Mouse (Mus musculus) embryo, embryonic 11.5 days (tissue): ENCODE measurements around the gene Ccdc40.

Experiments
- DNase-seq: peaks from one replicate; pipeline ENCODE4 v3.0.0-alpha.2; 2012; ENCODE audit warnings: low read depth, low spot score

Ccdc40 gene

GRCm38 (mm10) chr11:119207986-119208385 is 20.4 kb upstream of the Ccdc40 start:
- DNase-seq = no peak

GRCm38 (mm10) chr11:119208870-119209370 is 19.5 kb upstream of the Ccdc40 start:
- DNase-seq = no peak

GRCm38 (mm10) chr11:119209371-119210025 is 18.9 kb upstream of the Ccdc40 start:
- DNase-seq = no peak

- DNase-seq = no peak
Measured at GRCm38 (mm10) chr11:119210321-119211100, 17.9 kb upstream of the Ccdc40 start.

- DNase-seq = no peak
Measured at GRCm38 (mm10) chr11:119211604-119212309, 16.6 kb upstream of the Ccdc40 start.

GRCm38 (mm10) chr11:119213166-119213885 is 15.0 kb upstream of the Ccdc40 start:
- no peak for DNase-seq

- peak; percentile 55 for DNase-seq
Measured at GRCm38 (mm10) chr11:119215038-119215904, 13.1 kb upstream of the Ccdc40 start.

- no peak for DNase-seq
Measured at GRCm38 (mm10) chr11:119215905-119216507, 12.4 kb upstream of the Ccdc40 start.

GRCm38 (mm10) chr11:119217861-119218260 is 10.5 kb upstream of the Ccdc40 start:
- no peak for DNase-seq

GRCm38 (mm10) chr11:119219816-119220465 is 8.4 kb upstream of the Ccdc40 start:
- DNase-seq = no peak

- DNase-seq = no peak
Measured at GRCm38 (mm10) chr11:119221812-119222510, 6.4 kb upstream of the Ccdc40 start.

- no peak for DNase-seq
Measured at GRCm38 (mm10) chr11:119223124-119223890, 5.1 kb upstream of the Ccdc40 start.

- DNase-seq = no peak
Measured at GRCm38 (mm10) chr11:119224926-119225325, 3.4 kb upstream of the Ccdc40 start.

GRCm38 (mm10) chr11:119225634-119226033 is 2.7 kb upstream of the Ccdc40 start:
- DNase-seq = no peak

GRCm38 (mm10) chr11:119227591-119227990 is 781 bp upstream of the Ccdc40 start:
- no peak for DNase-seq

GRCm38 (mm10) chr11:119228846-119229626 is 664 bp downstream of the Ccdc40 start:
- DNase-seq = peak; percentile 83

- no peak for DNase-seq
Measured at GRCm38 (mm10) chr11:119234770-119235169, 6.4 kb downstream of the Ccdc40 start.
